Mouse (Mus musculus) embryonic fibroblast, embryonic 13.5 days (primary cell): Measurements from ENCODE around the gene AA986860.

Experiments
- CTCF ChIP-seq: IDR thresholded peaks from 2 replicates; pipeline ENCODE4 v1.5.1; 2011; ENCODE audit warnings: mild to moderate bottlenecking, control low read depth, low read length, moderate library complexity, borderline replicate concordance; ENCODE audit not compliant: insufficient read depth
- POLR2A ChIP-seq: IDR thresholded peaks from 2 replicates; pipeline ENCODE4 v1.6.1; 2011; ENCODE audit warnings: low read depth, mild to moderate bottlenecking, control low read depth, low read length, moderate library complexity

GRCm38 (mm10) chr1:130699937-130700633, 31.7 kb upstream of the AA986860 start:
- TF ChIP-seq CTCF (no peak), POLR2A (no peak)
